Mouse (Mus musculus): ENCODE results near the gene Vwa3b. TPM values are rescaled to one million over a fixed set of nuclear protein-coding genes. Genes with fewer than 3 reads are reported as not detected.
A peak's percentile ranks its signal among the peaks of the same experiment; 100 is the strongest.

Gene Vwa3b
- total RNA-seq, 2 experiments from 2014 or later = 0.69 to 0.83 TPM

- no peak for DNase-seq
Measured at GRCm38 (mm10) chr1:37011626-37012209, 14.7 kb upstream of the Vwa3b start.

DNA sequence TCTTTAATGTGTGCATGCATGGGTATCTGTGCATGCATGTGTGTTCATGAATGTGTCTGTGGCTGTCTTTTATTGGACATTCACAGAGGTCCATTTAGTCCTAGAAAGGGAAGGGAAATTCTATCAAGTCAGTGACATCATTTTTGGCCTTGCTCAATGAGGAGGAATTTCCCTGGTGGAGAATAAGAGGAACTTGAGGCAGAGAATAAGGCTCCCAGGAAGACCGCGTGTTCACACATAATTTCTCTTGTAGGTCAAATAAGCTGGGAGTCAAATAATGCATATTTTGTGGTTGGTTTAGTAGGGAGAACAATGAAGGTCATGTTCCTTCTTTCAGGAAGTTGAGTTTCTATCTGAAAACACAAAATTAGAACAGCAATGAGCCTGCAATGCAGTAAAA is 13.4 kb upstream of the Vwa3b start:
- DNase-seq = no peak

GRCm38 (mm10) chr1:37013687-37014086 is 12.7 kb upstream of the Vwa3b start:
- DNase-seq = peak in 1 of 2 experiments; percentile 15

DNA sequence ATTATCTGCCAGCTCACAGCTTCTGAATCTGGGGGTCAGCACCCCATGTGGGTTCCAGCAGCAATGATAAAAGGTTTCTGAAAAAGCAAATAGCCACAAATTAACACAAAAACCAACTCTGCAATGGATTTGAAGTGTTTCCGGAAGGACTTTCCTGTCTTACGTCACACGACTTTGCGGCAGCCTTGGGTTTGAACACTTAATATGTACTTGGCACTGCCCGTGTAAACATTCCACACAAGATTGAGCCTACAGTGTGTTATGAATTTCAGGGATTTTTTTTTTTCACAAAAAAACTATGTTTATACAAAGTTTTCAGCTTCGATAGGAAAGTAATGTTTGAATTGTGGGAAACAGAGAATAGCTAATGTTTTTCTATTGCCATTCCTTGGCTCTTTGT is 7.4 kb upstream of the Vwa3b start:
- no peak for DNase-seq

- no peak for DNase-seq
Measured at GRCm38 (mm10) chr1:37022704-37023103, 3.7 kb upstream of the Vwa3b start.

- no peak for DNase-seq
Measured at GRCm38 (mm10) chr1:37024736-37025135, 1.7 kb upstream of the Vwa3b start.

DNA sequence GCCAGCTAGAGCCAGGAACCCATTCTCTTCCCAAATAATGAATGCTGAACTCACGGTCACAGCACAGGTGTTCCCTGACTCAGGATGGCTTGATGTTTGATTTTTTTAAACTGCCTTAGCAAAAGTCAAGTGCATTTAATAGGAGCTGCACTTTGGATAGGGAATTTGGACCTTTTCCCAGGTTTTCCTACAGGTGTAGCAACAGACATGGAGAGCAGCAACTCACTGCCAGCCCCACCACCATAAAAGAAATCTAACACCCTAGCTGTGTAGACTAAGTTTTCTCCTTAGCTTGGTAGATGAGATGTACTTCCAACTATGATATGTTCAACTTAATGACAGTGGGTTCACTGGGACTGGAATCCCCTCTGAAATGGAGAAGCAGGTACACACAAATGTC is 1.0 kb upstream of the Vwa3b start:
- DNase-seq = no peak

DNA sequence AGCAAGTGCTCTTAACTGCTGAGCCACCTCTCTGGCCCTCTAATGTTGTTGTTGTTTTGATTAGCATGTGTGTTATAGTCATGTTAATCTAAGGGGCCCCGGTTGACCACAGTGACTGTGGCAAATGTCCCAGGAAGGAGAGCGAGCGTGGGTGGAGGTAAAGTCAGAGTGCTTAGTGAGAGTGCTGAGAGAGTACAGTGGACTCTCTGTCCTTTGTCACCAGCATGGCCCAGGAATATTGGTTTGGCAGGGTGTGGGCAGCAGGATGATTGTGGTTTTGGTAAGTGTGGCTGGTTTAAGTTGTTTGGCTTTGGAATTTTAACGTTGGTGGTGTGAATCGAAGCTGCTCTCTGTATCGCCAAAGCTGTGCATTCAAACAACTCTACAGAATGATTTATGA is 470 bp downstream of the Vwa3b start:
- DNase-seq = no peak

DNA sequence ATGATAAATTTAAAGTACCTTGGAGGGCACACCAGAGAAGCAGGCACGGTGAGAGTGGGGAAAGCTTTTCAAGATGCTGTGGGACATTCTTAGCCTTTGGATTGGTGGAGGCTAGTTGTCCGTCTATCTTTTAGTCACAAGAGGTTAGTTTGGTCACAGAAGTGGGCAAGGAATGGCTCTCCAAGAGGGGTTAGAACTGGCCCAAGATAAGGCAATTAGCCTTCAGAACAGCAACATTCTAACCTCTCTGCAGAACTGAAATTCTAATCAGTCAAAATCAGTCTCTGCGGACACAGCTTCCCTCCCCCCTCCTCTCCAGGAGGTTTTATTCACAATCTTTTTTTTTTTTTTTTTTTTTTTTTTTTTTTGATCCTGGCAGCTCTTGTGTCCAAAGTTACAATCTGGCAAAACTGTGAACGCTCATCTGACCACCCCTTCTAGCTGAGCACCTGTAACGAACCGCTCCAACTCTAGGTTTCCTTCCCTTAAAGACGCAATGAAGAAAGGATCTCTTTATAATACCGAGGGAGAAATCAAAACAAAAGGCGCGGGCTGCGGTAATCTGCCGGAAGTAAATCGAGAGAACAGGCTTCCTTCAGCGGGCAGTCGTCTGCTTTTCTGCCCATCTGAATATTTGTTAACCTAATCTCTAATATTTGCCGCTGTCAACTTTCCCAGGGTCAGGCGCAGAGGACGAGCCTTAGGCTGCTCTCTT is 2.2 kb downstream of the Vwa3b start:
- DNase-seq = no peak

- DNase-seq = peak; percentile 56 to 69
Measured at GRCm38 (mm10) chr1:37029154-37029907, 2.9 kb downstream of the Vwa3b start.

- DNase-seq = no peak
Measured at GRCm38 (mm10) chr1:37029942-37030341, 3.5 kb downstream of the Vwa3b start.

- no peak for DNase-seq
Measured at GRCm38 (mm10) chr1:37030693-37031092, 4.3 kb downstream of the Vwa3b start.

- DNase-seq = no peak
Measured at GRCm38 (mm10) chr1:37035879-37036278, 9.5 kb downstream of the Vwa3b start.

DNA sequence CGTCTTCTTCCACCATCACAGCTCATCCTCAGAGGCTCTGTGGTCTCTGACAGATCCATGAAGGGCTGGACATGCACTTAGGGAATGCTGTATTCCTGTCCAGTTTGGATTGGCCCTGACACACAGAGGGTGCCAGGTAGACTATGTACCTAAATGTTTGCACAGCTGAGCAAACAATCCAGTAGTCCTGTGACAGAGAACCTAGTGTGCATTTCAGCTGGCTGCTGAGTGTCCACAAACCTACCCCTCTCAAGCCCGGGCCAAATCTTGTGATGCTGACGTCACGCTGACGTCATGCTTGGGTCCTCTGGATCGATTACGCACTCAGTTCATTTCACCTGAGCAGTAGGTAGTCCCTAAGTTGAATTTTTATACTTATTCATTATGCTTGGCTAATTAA is 14.7 kb downstream of the Vwa3b start:
- no peak for DNase-seq

DNA sequence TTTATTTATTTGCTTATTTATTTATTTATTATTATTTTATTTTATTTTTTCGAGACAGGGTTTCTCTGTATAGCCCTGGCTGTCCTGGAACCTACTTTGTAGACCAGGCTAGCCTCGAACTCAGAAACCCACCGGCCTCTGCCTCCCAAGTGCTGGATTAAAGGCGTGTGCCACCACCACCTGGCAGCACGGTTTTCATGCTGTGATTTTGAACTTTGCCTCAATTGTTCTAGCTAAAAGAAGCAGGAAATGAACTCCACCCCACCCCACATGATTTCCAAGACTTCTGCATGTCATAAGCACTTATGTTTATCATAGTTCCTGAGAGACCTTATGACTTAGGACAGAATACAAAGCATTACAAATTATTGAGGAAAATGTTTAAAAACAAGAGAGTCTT is 15.5 kb downstream of the Vwa3b start:
- DNase-seq = no peak

DNA sequence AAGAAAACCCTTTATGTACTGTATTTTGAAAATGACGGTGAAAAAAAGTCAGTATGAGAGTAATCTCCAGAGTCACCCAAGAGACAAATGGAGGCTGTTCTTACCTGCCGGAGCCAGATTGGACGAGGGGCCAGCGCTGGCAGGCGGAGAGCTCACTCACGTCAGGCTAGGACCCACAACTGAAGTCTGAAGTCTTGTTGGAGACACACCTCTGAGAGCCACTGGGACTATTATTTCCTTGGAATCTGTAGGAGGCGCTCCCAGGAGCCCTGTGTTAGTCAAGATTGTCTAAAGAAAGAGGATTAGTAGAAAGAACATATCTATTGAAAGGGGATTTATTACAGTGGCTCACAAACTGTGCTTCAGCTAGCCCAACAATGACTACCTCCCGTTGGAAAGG is 16.4 kb downstream of the Vwa3b start:
- no peak for DNase-seq

GRCm38 (mm10) chr1:37043196-37043595 is 16.8 kb downstream of the Vwa3b start:
- DNase-seq = no peak

- DNase-seq = no peak
Measured at GRCm38 (mm10) chr1:37045472-37045871, 19.1 kb downstream of the Vwa3b start.

DNA sequence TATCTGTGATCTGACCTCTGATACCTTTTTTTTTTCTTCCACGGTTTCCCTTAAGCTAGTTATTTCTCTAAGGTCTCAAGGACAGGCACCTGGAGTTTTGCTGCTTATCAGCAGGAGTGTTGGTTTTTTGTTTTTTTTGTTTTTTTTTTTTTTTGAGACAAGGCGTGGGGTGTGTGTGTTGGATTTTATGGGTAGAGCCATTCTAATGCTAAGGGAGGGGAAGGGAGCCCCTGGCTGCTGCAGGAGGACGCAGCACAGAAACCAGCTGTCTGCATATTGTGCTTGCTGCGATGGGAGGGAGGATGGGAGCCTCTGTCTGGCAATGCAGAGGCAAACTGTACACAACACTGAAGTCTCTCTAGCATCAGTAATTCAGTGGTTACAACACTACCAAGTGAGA is 22.8 kb downstream of the Vwa3b start:
- DNase-seq = no peak

GRCm38 (mm10) chr1:37053691-37054090 is 27.3 kb downstream of the Vwa3b start:
- DNase-seq = no peak

- DNase-seq = no peak
Measured at GRCm38 (mm10) chr1:37056831-37057561, 30.6 kb downstream of the Vwa3b start.

- no peak for DNase-seq
Measured at GRCm38 (mm10) chr1:37060856-37061255, 34.5 kb downstream of the Vwa3b start.

GRCm38 (mm10) chr1:37063053-37063452 is 36.7 kb downstream of the Vwa3b start:
- DNase-seq = no peak

Data from adrenal gland, postnatal 36 days (tissue).